Mouse (Mus musculus) urinary bladder, postnatal 25 days (tissue): ENCODE measurements at regions not wholly inside any gene's neighbourhood (a gene's known extent, or its start where the extent isn't known, plus 50 kb on each side); places are given as distances from the start of the nearest gene placed in this dataset.
"Not testable (repeated sequence)": the region's sequence is repeated elsewhere in the genome, so short reads cannot be mapped to it uniquely, and the experiment has no call there.

ENCODE experiments used
- DNase-seq: peaks from one replicate; pipeline ENCODE4 v3.0.0; 2022; ENCODE audit warnings: low spot score

- DNase-seq: no peak
These were observed 170.5 kb downstream of the Pdzph1 start for GRCm38 (mm10) chr17:58820588-58821195.

GRCm38 (mm10) chr17:58819339-58819738 lies 171.8 kb downstream of the Pdzph1 start:
- DNase-seq: no peak

DNA sequence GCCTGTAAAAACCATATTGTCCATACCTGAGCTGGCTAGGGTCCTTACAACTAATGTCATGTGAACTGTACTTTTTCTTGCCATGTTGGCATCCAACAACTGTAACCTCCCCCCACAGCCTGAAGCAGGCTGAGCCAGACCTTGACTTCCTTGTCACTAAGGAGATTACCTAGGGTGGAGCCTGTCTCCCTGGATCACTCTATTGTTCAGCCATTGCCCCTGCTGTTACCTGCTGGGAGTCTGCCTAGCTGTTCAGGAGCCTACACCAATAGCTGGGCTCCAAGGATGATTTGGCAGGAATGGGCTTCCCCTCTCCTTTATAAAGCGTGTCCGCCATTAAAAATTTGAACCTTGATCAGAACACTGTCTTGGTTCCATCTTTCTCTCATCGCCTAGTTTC lies 215.7 kb downstream of the Pdzph1 start:
- DNase-seq: not testable (repeated sequence)

DNA sequence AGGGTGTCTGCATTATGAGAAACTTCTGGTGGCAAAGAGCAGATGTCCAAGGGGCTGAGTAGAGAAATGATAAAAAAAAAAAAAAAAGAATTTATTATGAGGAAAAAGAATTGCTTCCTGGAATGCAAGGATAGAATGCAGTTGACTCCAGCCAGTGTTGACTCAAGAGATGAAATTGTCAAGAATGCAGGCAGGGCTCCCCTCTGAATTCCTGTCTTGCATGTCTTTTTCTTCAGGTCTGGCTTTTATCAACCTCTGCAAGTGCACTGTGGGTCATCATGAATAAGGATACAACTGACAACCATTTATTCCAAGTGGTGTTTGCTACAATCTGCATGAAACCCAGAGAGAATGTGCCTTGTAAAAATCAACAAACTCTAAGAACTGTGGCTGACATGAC lies 217.6 kb downstream of the Pdzph1 start:
- no peak for DNase-seq

GRCm38 (mm10) chr17:58765141-58765540 lies 226.0 kb downstream of the Pdzph1 start:
- no peak for DNase-seq

DNA sequence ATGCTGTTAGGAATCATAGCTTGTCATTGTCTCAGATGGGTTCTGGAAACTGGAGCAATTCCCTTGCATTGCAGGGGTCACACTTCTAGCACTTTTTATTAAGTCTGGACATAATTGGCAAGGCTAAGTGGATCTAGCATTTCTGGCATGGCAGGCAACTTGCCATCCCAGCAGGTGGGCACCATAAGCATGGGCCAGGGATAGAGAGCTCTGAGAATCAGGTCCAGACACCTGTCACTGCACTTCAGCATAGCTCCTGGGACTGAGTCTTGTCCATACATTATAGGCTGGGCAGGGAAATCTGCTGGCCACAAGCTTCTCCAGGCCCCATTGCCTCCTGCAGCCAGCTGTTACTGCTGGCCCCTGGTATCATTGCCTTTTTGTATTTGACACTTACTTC lies 242.2 kb downstream of the Pdzph1 start:
- DNase-seq: no peak

GRCm38 (mm10) chr17:58748264-58748663 lies 242.9 kb downstream of the Pdzph1 start:
- no peak for DNase-seq

GRCm38 (mm10) chr17:58710748-58711478 lies 280.3 kb downstream of the Pdzph1 start:
- DNase-seq: no peak

DNA sequence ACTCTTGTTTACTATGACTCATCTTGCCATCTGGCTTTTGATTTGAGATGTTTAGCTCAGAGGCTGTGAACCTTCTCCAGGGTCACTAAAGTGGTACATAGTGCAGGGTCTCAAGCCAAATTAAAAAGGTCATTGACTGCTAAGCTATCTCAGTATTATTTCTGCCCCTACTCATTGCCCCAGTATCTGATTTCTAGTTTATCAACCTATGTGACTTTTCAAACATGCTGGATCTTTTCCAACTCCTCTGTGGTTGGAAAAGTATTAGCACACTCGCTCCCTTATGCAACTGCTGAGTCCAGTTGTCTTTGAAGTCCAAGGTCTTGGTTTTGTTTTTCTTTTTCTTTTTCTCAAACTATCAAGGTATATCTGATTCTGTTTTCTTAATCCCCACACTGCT lies 301.0 kb downstream of the Pdzph1 start:
- no peak for DNase-seq

DNA sequence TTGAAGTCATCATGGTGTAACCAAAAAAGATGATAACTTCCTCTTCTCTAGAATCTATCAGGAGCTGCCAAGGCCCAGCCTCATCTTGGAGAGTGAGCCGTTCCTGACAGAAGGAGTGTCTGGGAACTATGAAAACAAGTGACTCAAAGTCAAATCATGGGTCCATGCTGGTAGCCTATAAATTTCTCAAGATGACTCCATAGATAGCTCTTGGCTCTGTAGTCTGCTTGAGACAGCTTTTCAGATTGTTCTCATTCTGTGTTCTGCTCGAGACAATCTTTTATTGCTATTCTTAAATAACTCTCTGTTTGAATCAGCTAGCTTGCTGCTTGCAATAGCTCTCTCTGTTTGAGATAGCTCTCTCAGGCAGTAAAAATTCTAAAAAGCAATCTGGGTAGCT lies 318.9 kb downstream of the Pdzph1 start:
- no peak for DNase-seq

GRCm38 (mm10) chr17:58668036-58668435 lies 323.1 kb downstream of the Pdzph1 start:
- DNase-seq: no peak

- DNase-seq: no peak
These were observed 347.4 kb downstream of the Pdzph1 start for GRCm38 (mm10) chr17:58643793-58644192.

DNA sequence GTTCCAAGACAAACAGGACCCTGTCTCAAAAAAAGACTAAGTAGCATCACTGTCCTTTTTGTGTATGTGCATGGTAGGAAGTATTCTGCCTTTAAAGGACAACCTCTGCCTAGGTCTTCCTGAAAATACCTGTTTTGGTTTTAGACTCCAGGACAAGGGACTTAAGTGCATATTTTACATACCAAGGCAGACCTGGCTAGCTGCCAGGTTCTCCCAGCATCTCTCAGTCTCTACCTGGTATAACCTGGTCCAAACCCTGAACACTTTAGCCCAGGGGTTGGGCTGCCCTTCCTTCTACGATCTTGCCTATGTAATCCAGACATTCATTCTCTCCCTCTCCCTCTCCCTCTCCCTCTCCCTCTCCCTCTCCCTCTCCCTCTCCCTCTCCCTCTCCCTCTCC lies 348.9 kb downstream of the Pdzph1 start:
- no peak for DNase-seq

- no peak for DNase-seq
These were observed 392.3 kb downstream of the Pdzph1 start for GRCm38 (mm10) chr17:58598911-58599310.

DNA sequence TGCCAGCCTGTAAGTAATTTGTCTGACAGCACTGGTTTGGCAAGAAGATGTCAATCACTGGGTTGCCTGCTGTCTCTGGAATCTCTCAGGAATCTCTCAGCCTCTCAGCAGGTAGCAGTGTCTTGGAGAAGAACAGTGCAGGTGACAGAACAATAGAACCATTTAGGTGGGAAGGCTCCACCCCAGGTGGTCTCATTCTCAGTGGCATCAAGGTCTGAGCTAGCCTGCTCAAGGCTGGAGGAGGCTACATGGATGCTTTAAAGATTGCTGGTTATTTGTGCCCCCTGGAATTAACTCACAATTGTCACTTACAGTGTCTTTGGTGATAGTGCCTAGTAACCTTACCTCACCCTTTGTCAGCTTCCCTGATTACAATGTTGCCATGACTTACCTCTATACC lies 394.5 kb downstream of the Pdzph1 start:
- no peak for DNase-seq

GRCm38 (mm10) chr17:58587946-58588345 lies 403.2 kb downstream of the Pdzph1 start:
- DNase-seq: peak; percentile 2

GRCm38 (mm10) chr17:58572885-58573284 lies 418.3 kb downstream of the Pdzph1 start:
- DNase-seq: no peak
